Mouse (Mus musculus): Measurements from ENCODE around the gene Rnf181.

Rnf181 gene

DNA sequence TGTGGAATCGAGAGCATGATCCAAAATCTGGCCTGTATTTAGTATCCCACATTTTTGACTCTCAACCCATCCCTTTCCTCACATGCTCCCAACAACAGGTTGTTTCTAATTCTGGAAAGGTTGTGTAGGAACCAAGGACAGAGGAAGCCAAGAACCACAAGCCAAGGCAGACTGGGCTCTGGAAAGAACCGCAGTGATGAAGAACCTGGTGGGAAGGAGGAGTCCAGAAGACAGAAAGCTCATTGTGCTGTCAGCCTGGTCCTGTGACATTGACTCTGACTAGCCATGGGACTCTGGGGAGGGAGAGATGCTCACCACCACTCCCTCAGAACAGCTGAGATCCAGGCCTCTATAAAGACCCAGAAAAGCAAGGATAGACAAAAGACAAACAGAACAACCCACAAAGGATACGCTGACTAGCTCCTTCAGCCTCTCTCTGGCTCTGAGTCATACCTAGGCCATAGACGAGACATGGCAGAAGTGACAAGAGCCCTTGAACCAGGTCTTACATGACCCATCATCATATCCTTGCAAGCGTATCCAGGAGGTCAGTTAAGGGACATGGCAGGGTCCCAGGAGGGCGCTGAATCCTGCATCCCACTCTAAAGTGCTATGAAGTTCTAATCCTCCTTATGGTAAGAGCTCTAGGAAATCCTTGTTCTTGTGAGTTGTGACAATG is 16.5 kb upstream of the Rnf181 start:
- no peak for DNase-seq

DNA sequence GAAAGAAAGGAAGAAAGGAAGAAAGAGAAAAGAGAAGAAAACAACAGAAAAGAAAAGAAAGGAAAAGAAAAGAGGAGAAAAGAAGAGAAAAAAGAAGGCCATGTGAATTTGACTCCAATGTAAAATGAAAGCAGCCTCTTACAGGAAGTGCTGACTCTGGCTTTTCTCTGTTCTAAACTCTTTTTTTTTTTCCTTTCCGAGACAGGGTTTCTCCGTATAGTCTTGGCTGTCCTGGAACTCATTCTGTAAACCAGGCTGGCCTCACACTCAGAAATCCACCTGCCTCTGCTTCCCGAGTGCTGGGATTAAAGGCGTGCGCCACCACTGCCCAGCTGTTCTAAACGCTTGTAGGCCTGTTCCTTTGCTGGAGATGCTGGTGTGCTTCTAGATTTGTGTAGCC is 15.7 kb upstream of the Rnf181 start:
- DNase-seq: no peak

DNA sequence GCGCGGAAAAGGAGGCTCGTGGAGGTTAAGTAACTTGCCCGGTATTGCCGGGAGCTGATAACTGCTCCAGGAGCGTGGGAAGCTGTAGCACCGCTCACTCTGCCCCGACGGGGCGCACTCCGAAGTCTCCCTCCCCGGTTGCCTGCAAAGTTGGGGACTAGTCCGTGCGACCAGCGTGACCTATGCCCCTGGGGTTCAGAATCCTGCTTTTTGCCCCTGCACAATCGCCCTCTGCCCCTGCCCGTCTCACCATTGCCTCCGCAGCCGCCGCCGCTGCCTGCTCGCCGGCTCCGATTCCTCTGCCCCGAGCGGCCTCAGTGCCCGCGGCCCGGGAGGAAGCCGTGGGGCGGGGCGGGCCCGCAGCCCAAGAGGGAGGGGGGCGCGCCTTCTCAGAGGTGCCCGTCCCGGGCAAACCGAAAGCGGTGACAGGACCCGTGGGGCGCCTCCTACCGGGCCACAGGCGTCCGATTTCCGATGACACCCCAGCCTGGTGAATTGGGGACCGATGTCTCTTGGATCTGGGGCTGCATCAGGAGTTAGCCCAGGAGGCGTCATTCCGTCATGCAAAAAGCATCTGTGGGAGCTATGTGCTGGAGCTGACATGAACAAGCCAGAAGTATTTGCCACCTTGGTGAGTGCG is 13.5 kb upstream of the Rnf181 start, which contains the start of gene Vamp5:
TSS of gene Vamp5 (minus strand) at position 338 of the 640 bp plus-strand sequence.
- peak; percentile 70 for DNase-seq

DNA sequence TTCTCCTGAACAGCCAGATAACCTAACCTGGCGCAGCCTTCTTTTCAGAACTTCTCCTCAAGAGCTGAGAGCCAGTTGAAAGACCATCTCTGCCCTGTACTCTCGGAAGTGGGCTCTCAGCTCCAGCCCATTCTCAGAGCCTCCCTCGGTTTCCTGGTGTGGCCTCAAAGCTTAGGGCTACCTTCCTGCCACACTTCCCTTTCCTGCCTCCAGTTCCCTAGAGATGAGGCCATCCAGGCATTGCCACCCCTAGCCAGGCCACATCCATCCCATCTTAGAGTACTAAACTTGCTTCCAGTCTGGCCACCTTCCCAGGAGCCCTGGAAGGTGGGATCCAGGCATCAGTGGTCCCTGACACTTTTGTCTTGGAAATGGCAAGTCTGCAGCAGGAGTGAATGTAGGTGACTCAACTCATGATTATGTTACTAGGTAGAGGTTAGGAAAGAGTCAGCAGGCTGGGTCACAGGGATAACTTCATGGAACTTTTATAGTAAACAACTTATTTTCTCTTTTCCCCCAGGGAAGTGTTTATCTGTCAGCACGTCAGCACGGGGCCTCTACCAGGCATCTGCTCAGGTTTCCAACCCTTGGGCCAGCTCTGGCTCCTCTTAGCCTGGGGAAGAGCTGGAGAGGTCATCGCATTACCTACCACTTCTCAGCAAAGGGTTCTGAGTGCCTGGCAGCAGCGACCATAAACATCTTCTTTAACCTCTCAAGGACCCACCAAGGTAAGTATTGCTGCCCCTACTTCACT is 12.8 kb upstream of the Rnf181 start:
- DNase-seq: no peak

DNA sequence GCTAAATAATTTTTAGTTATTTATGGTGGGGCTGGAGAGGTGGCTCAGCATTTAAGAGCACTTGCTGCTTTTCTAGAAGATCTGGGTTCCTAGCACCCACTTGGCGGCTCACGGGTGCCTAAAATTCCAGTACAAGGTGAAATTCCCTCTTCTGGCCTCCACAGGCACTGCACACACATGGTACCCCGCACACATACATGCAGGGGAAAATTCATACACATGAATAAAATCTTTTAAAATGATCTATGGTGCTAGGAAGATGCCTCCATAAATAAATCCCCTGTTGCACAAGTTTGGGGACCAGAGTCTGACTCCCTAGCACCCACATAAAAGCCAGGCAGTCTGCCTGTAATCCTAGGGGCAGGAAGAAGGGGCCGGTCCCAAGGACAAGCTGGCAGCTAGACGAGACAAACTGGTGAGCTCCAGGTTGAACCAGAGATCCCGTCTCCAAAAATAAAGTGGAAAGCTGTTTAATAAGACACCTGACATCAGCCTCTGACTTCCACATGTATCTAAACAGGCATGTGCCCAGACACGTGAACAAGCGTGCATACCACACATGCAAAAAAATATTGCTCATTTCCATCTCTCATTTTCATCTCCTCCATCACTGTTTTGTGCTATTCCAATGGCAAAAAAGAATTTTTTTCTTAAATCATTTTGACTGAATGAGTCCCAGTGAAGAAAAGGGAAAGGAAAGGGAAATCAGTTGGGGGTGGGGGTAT is 11.9 kb upstream of the Rnf181 start:
- DNase-seq: no peak

DNA sequence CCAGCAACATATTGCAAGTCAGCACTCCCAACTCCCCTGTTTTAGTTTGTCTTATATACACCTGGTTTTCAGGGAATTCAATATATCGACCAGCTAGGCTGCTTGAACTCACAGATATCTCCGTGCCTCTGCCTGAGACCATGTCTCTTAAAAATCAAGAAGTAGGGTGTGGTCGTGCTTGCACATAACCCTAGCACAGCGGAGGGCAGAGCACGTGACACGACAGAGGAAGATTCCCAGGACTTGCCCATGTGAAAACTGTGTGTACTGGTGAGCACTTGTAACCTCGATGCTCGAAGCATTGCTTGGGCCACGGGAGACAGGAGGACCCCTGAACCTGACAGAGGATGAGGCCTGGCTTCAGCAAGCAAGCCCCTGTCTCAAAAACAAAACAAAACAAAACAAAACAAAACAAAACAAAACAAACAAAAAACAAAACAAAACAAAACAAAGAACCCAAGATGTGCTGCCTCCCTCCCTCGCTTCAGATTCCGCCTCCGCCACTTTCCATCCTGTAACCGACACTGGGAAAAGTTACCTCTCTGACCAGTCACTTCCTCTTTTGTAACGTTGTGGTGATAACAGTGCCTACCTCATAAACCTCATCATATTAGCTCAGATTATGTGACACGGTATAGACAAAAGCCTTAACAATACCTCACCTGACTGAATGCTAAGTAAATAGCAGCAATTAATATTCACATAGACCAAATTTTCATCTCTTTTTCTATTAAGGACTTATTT is 8.2 kb upstream of the Rnf181 start:
- DNase-seq: no peak

DNA sequence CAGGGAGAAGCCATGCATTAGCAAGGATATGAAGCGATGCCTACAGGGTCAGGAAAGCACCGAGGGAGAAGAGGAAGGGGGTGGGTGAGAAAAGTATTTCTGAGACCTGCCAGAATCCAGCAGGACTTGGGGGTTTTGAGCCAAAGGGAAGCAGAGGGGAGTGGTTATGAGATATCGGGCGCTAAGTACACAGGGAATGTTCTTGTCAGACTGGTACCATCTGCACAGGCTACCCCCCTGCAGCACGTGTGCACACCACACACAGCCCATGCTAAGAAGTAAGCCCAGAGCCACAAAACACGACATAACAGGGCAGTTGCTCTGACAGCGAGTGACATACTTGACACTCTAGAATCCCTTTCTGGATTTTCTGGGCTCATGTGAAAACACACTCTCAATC is 7.5 kb upstream of the Rnf181 start:
- no peak for DNase-seq

DNA sequence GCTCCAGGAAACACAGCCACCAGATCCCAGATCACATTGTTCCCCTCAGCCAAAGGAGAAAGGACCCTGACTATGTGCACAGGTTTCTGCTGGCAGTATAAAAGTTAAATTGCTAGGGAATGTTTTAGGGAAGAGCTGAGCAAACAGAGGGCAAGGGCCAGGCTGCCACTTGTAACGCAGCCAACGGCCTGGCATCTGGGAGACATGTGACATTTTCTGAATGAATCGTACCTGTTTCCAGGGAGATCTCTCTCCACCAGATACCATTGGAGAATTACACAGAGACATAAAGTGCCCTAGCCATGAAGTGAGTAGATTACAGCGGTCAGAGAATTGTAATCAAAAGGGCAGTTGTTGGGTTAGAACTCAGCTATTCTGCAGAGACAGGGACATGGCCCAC is 6.4 kb upstream of the Rnf181 start:
- no peak for DNase-seq

DNA sequence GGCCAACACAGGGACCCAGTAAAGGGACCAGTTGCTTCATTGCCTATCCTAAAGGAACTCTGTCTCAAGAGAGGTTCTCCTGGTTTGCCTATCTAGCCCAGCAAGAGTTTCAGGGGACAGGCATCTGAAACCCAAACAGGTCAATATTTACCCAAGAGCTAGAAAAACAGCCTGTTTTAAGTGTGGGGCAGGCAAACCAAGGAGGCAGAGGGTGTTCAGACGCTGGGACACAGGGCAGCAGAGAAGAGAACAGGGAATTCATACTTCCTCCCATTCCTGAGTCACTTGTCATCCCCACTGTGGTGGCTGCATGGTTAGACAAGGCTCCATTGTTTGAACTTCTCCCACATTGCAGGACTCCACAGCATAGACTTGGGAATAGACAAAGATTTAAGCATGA is 4.8 kb upstream of the Rnf181 start:
- DNase-seq: no peak

DNA sequence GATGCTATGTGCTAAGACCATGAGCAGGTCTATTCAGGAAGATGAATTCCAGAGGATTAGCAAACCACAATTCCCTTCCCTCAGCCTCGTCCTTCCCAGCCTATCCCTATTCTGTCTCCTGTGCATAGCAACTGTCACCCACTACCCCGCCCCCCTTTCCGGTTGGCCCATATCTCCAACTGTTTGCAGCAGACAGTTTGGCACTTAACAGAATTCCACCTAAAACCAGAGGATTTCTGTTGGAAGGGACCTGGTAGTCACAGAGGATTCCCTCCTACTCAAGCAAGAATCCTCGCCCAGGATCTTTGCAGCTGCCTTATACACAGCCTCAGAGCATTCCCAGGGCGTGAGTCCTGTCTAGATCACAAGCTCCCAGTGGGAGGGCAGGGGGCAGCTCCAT is 4.4 kb upstream of the Rnf181 start:
- DNase-seq: peak; percentile 30

DNA sequence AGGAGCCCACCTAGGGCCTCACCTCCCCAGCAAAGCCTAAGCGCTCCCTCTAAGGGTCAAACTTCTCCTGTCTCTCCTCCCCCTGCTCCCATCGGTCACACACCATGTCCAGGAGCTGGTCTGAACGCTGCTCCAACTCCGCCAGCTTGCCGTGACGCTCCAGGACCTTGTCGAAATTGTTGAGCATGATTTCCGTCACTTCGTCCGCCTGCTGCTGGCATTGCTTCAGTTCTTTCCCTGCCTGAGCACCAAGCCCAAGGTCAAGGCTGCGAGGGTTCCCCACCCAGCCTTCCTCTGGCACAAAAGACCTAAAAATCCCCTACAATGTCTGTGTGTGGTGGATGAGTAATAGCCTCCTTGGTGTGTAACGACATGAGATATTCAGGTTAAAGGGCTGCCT is 3.3 kb upstream of the Rnf181 start:
- no peak for DNase-seq

DNA sequence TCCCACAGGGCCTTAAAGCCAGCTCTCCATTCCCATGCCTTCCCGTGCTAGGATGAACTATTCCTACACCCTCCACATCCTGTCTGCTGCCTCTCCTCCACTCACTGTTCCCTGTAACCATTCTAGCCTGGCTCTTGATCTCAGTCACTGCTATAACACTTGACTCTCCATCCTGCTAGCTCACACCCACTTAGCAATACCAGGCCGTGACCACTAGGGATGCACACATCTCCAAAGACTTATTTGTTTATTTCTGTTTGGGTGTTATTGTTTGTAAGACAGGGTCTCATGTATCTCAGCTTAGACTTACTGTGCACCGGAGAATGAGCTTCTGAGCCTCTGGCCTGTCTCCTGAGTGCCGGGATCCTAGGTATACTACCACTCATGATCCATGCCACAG is 2.8 kb upstream of the Rnf181 start:
- peak; percentile 32 for DNase-seq

DNA sequence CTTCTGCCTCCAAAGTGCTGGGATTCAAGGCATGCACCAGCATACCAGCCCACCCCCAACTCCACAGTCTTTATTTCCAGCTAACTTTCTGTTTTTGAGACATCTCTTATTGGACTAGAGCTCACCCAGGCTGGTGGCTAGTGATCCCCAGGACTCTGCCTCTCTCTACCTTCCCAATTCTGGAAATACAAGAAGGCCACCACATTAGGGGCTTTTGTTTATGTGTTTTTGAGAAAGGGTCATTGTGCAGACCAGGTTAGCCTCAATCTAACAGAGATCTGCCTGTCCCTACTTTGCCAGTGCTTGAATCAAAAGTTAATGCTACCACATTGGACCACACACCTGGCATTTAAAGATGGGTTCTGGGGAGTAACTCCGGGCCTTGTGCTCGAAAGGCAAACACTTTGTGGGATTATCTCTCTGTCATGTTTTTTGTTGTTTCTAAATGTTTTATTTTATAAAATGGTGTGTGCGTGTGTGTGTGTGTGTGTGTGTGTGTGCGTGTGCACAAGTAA is 761 bp upstream of the Rnf181 start:
- DNase-seq: no peak

DNA sequence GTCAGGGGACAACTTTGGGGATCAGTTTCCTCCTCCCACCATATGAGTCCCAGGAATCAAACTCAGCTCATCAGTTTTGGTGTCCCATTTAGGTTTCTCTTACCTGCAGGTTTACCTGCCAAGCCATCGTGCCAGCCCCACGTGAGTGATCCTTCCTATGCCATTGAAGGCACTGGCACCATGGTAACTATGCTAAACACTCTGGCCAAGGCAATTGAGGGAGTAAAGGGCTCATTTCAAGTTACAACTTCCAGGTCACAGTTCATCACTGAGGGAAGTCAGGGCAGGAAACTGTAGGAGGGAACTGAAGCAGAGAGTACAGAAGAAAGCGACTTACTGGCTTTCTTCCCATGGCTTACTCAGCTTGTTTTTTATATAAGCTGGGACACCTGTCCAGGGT is 452 bp downstream of the Rnf181 start:
- DNase-seq: no peak

DNA sequence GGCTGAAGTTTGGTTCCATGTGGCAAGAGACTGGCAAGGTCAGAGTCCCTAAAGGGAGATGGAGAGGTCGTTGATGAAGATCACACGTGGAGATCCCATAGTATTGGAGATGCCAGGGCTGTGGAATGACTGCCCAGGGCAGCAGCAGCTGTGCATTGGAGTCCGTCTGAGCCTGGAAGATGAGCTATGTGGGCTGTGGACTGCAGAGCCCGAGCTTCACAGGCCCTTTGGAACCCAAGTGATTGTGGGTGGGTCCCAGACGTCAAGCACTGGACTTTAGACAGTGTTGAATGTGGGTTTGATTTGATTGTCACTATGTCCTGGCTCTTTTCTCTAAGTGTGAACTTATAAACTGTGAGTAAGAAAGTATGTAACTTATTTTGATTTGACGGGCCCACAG is 1.8 kb downstream of the Rnf181 start:
- no peak for DNase-seq

DNA sequence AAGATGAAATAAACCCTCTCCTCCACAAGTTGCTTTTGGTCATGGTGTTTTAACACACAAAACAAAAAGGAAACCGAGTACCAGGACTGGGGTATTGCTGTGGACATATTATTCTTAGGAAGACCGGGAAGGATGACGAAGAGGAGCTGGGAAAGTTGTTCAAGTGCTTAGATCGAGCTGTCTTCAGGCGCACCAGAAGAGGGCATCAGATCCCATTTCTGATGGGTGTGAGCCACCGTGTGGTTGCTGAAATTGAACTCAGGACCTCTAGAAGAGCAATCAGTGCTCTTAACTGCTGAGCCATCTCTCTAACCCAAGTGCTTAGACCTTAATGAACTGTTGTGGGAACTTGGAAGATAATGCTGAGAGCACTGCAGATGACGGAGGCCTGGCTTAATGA is 2.7 kb downstream of the Rnf181 start:
- no peak for DNase-seq

DNA sequence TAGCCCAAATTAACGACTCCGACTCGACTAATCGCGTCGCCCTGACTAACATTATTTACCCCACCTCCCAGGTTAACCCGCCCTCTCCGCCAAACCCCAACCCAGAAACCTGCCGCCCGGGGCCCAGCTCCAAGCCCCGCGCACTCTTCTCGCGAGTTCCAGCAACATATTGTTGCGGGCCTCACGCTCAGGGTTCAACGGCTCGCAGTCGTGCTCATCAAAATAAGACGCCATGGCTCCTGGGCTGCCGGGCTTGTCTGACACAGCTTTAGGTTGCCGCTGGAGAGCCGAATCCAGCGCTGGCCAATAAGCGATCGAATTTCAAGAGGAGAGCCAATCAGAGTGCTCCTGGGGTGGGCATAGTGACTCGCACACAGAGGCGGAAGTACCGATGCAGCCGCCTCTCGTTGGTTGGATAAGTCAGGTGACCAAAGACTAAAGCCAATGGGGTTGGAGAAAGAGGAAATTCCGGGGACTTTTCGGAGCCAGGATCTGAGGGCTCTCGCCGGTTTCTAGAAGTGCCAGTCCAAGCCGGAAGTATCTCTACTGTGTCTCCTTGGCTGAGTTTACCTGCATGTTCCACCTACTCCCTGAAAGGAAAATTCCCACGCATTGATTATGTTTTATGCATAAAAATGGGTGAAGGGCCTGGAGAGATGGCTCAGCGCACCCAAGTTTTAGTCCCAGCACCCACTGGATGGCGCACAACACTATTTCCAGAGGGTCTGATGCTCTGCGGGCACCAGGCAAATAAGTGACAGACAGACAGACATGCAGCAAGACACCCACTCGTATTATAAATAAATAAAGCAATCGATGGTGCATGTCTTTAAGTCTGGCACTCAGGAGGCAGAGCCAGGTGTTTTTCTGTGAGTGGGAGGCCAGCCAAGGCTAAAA is 4.4 kb downstream of the Rnf181 start:
- peak; percentile 99 for DNase-seq

DNA sequence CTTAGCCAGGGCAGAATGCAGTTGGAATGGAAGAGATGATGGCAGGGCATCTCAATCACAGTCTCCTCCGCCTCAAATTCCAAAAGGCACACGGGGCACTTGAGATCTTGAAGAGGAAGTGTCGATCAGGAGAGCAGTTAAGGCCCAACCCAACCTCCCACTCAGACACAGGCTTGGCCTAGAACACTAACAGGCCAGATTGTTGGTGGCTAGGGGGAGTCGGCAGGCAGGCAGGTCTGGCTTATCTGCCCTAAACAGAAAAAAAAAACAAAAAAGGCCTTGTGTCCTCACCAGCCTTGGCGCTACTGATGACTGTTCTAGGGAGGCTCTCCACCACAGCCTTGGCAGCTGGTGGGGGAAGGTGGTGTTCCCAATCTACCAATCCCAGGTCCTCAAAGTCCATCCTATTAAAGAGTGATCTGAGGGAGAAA is 5.6 kb downstream of the Rnf181 start:
- no peak for DNase-seq

DNA sequence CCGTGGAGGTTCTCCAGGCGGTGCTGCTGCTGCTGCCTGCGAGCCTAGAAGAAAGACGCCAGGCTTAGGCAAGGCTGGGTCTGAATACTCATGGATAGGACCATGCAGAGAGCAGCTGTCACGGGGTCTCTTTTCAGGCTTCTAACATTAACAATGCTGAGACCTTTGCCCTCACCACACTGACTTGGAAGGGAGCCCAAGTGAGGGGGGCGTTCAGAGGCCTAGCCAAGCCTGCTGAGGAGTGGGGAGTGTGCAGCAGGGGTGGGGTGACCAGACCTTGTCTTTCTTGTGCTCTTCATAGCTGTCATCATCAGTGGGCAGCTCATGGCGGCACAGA is 6.2 kb downstream of the Rnf181 start:
- DNase-seq: no peak

DNA sequence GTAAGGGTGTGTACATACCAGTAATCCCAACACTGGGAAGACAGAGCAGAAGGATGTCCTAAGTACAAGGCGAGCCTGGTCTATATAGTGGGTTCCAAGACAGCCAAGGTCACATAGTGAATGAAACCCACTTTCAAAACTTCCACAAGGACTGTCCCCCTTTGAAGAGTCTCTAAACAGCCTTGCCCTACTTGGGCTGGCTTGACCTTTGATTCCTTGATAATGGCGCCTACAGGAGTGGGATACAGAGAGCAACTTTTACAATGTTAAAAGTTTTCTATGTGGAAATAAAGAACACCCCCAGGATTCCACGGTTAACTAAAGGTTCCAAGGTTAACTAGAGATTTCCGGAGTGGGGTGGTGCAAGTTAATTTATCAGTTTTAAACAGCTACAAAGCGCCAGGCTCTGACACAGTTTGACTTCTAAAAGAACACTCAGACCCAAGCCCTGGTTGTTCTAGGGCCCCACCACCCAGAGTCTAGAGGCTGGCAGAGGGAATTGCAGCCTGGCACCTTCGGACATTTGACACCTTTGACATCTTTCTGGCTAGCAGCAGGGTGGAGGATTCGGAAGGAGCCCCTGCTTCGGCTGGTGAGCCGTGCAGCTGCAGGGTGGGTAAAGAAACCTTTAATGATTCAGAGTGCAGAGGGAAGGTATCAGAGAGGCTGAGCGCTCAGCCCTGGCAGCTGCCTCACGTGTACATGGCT is 6.7 kb downstream of the Rnf181 start:
- no peak for DNase-seq

DNA sequence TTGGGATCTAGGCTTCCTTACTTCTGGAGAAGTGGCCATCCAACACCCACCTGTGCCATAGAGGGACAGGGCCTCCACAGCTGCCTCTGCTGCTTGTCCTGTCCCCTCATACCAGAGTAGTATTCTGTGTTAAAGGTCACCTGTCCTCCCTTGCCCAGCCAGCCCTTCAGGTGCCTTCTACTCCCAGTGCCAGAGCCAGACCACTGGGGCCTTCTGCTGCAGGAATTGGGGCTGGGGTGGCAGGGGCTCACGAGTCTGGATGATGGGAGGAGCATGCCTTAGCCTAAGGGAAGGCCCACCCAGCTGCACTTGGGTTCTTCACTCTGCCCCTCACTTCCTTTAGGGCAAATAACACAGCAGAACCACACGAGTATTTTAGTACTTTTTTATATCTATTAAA is 7.4 kb downstream of the Rnf181 start:
- no peak for DNase-seq

Data from retina, postnatal 1 day (tissue).